Mouse (Mus musculus): ENCODE data around the gene Fblim1.

Fblim1 gene

GRCm38 (mm10) chr4:141599251-141600141 is 6.4 kb downstream of the Fblim1 start:
- DNase-seq (ENCODE audit: low spot score): no peak

GRCm38 (mm10) chr4:141598894-141599250 is 7.0 kb downstream of the Fblim1 start:
- DNase-seq (ENCODE audit: low spot score): no peak

GRCm38 (mm10) chr4:141598199-141598893 is 7.5 kb downstream of the Fblim1 start:
- no peak for DNase-seq (ENCODE audit: low spot score)

GRCm38 (mm10) chr4:141596700-141597328 is 9.1 kb downstream of the Fblim1 start:
- DNase-seq (ENCODE audit: low spot score): no peak

GRCm38 (mm10) chr4:141595605-141596268 is 10.2 kb downstream of the Fblim1 start:
- no peak for DNase-seq (ENCODE audit: low spot score)

GRCm38 (mm10) chr4:141595138-141595537 is 10.8 kb downstream of the Fblim1 start:
- no peak for DNase-seq (ENCODE audit: low spot score)

GRCm38 (mm10) chr4:141591547-141591946 is 14.3 kb downstream of the Fblim1 start:
- no peak for DNase-seq (ENCODE audit: low spot score)

GRCm38 (mm10) chr4:141583919-141584318 is 22.0 kb downstream of the Fblim1 start:
- DNase-seq (ENCODE audit: low spot score): no peak

- DNase-seq (ENCODE audit: low spot score): no peak
Measured at GRCm38 (mm10) chr4:141581051-141581450, 24.8 kb downstream of the Fblim1 start.

GRCm38 (mm10) chr4:141578833-141579232 is 27.1 kb downstream of the Fblim1 start:
- DNase-seq (ENCODE audit: low spot score): no peak

GRCm38 (mm10) chr4:141576877-141577276 is 29.0 kb downstream of the Fblim1 start:
- no peak for DNase-seq (ENCODE audit: low spot score)

GRCm38 (mm10) chr4:141576404-141576803 is 29.5 kb downstream of the Fblim1 start:
- DNase-seq (ENCODE audit: low spot score): no peak

- DNase-seq (ENCODE audit: low spot score): peak; percentile 73
Measured at GRCm38 (mm10) chr4:141574789-141575702, 30.9 kb downstream of the Fblim1 start.

- no peak for DNase-seq (ENCODE audit: low spot score)
Measured at GRCm38 (mm10) chr4:141573359-141573966, 32.4 kb downstream of the Fblim1 start.

GRCm38 (mm10) chr4:141572668-141573358 is 33.1 kb downstream of the Fblim1 start:
- DNase-seq (ENCODE audit: low spot score): no peak

- no peak for DNase-seq (ENCODE audit: low spot score)
Measured at GRCm38 (mm10) chr4:141571934-141572333, 34.0 kb downstream of the Fblim1 start.

GRCm38 (mm10) chr4:141571337-141571739 is 34.6 kb downstream of the Fblim1 start:
- DNase-seq (ENCODE audit: low spot score): no peak

GRCm38 (mm10) chr4:141570821-141571220 is 35.1 kb downstream of the Fblim1 start:
- no peak for DNase-seq (ENCODE audit: low spot score)

- DNase-seq (ENCODE audit: low spot score): no peak
Measured at GRCm38 (mm10) chr4:141570004-141570403, 35.9 kb downstream of the Fblim1 start.

- DNase-seq (ENCODE audit: low spot score): no peak
Measured at GRCm38 (mm10) chr4:141568966-141569365, 36.9 kb downstream of the Fblim1 start.
